Mouse (Mus musculus) testis, adult 2 months (tissue): ENCODE measurements around the gene Dlx3.

Experiments
- CTCF ChIP-seq: fragments of 200-500 bp; IDR thresholded peaks from 2 replicates; pipeline ENCODE4 v1.5.1; 2012; ENCODE audit warnings: low read depth, mild to moderate bottlenecking, inconsistent platforms, low read length, moderate library complexity; ENCODE audit not compliant: control insufficient read depth, insufficient read depth, insufficient replicate concordance
- POLR2A ChIP-seq: fragments of 200-500 bp; IDR thresholded peaks from 2 replicates; pipeline ENCODE4 v1.6.1; 2012; ENCODE audit warnings: low read depth, mild to moderate bottlenecking, inconsistent platforms, low read length, moderate library complexity; ENCODE audit not compliant: control insufficient read depth

- TF ChIP-seq POLR2A (no peak), CTCF (no peak)
Measured at GRCm38 (mm10) chr11:95073835-95074234, 46.1 kb upstream of the Dlx3 start.
